Mouse (Mus musculus) kidney, adult 11 months (tissue): ENCODE results near the gene Fig4.

Experiments
- DNase-seq: peaks from one replicate; pipeline ENCODE4 v3.0.0; 2022

The Fig4 gene

GRCm38 (mm10) chr10:41260243-41261006 is 42.6 kb downstream of the Fig4 start:
- no peak for DNase-seq

DNA sequence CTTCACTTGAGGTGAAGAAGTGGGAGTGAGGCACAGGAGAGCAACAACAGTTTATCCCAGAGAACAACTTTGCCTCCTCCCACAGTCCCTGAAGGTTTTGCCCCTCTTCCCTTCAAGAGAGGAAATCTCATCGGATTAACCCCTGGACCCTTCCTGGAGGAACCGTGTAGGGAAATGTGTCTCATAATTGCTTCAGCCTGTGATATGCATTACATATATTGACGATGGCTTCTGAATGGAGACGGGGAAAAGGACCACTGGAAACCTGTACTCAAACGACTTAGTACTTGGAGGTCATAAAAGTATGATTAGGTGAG is 52.4 kb downstream of the Fig4 start:
- DNase-seq = no peak

GRCm38 (mm10) chr10:41250045-41250748 is 52.9 kb downstream of the Fig4 start:
- no peak for DNase-seq

- DNase-seq = no peak
Observed at GRCm38 (mm10) chr10:41249006-41249659, 53.9 kb downstream of the Fig4 start.

- DNase-seq = no peak
Observed at GRCm38 (mm10) chr10:41247800-41248473, 55.1 kb downstream of the Fig4 start.

DNA sequence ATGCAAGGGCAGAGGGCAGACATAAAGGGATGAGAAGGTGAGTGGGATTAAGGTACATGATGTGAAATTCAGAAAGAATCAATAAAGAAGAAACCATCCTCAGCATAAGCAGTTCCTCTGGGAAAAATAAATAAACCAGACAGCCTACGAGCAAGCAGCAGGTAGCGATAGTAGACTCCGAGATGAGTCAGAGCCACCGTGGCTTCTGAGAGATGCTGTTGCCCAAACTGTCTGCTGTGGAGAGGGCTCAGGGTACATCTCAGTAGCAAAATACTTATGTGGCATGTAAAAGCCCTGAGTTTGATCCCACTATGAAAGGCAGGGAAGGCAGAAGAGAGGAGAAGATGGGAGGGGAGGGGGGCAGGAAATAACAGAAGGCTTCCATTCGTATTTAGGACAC is 56.9 kb downstream of the Fig4 start:
- DNase-seq = no peak

- DNase-seq = no peak
Observed at GRCm38 (mm10) chr10:41245477-41245876, 57.6 kb downstream of the Fig4 start.

GRCm38 (mm10) chr10:41245028-41245427 is 58.0 kb downstream of the Fig4 start:
- no peak for DNase-seq

GRCm38 (mm10) chr10:41243930-41244329 is 59.1 kb downstream of the Fig4 start:
- no peak for DNase-seq

DNA sequence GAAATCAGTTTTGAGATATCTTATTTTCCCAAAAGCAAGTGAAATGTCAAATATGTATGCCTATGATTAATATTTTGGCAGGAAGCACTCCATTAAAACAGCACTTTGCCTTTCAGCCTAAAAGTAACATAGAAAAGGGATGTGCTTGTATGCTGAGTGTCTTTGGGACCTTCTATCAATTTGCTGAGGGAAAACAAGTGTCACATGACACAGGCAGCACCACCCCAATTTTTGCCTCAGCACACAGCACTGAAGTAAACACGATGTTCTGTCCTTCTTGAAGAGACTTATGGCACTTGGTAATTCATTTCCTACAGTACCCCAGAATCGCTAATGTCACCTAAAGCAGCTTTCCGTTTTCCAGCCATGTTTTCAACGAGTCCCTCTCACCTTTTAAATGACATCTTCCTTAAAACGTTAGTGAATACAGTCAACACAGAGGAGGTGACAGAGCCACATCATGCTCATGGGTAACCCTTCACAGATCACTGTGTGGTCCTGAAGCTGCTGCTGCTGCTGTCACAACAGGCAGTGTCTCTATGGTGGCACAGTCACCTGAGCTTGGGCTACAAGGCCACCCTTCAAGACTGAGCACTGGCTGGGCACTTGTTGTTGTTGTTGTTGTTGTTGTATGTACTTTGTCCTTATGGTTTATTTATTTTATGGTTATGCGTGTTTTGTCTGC is 61.4 kb downstream of the Fig4 start:
- DNase-seq = no peak

- DNase-seq = no peak
Observed at GRCm38 (mm10) chr10:41241080-41241479, 62.0 kb downstream of the Fig4 start.

GRCm38 (mm10) chr10:41236020-41236419 is 67.0 kb downstream of the Fig4 start:
- DNase-seq = no peak

- DNase-seq = no peak
Observed at GRCm38 (mm10) chr10:41235584-41235983, 67.5 kb downstream of the Fig4 start.

DNA sequence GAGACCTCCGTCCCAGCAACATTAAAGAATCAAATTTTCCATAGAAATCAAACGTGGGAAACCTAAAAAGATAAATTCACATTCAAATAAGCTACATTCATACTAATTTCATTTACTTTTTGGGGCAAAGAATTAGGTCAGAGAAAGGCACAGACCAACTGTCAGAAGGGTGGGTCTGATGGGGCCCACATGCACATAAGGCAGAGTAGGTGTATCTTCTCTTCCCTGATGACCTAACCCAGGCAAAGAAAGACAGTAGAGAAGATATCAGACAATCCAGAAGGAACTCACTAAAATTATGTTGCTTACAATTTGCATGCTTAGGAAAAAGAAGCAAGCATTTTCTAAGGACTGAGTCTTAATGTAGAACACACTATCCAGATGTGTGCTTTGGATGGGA is 67.9 kb downstream of the Fig4 start:
- DNase-seq = no peak

DNA sequence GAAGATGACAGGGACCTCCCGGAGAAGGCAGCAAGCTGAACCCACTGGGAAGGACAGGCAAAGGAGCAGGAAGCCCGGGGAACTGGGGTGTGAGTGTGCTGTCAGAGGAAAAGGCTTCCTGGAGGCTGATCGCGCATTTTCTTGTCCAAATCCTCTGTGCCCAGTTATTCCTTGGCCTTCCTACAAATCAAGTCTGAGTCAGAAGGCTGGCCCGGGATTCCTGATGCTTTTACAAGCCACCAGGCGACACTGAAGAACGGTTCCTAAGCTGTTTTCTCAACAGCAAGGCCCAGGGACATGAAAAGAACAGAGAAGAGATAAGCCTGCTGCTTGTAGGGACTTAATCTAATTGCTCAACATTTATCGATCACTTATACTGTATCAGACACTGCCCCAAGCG is 68.5 kb downstream of the Fig4 start:
- DNase-seq = no peak

GRCm38 (mm10) chr10:41233140-41233539 is 69.9 kb downstream of the Fig4 start:
- DNase-seq = no peak

- DNase-seq = no peak
Observed at GRCm38 (mm10) chr10:41231163-41231835, 71.8 kb downstream of the Fig4 start.

DNA sequence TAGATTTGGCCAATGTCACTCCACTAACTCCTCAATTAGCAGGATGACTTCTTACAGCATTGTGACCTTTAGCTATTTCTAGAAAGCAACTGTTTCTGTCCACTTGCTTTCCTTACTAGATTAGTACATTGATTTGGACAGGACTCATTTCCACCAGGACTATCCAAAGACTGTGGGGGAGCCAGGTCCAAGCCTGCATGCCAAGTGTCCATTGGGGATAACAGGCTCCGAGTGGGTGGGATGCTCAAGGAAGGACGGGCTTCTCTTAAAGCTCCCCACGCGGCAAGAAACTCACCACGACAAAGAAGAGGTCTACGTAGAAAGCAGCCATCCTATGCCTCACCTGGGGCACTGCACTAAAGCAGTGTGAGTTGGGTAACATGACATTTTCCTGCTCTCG is 75.4 kb downstream of the Fig4 start:
- no peak for DNase-seq

GRCm38 (mm10) chr10:41223499-41223898 is 79.6 kb downstream of the Fig4 start:
- no peak for DNase-seq

DNA sequence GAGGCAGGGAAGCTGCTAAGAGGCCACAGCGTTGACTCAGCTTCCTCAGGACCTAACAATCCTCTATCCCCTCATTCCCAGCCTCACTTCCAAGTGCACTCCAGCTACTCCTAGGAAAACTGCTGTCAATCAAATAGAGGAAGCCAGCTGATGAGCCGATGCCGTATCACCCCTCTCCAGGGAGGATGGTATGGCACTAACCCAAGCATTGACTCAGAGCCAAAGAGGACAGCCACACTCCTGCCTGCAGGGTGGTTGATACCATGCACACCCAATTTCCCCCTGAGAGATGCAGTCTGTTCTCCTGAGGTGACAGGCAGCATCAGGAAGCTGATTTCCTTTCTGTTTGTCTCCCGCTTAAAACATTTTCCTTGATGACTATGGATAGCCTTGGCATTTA is 81.9 kb downstream of the Fig4 start:
- no peak for DNase-seq

- no peak for DNase-seq
Observed at GRCm38 (mm10) chr10:41218897-41219296, 84.2 kb downstream of the Fig4 start.

GRCm38 (mm10) chr10:41214083-41214482 is 89.0 kb downstream of the Fig4 start:
- DNase-seq = no peak
